Mouse (Mus musculus): ENCODE measurements around the gene Ntrk3.

Ntrk3 gene

DNA sequence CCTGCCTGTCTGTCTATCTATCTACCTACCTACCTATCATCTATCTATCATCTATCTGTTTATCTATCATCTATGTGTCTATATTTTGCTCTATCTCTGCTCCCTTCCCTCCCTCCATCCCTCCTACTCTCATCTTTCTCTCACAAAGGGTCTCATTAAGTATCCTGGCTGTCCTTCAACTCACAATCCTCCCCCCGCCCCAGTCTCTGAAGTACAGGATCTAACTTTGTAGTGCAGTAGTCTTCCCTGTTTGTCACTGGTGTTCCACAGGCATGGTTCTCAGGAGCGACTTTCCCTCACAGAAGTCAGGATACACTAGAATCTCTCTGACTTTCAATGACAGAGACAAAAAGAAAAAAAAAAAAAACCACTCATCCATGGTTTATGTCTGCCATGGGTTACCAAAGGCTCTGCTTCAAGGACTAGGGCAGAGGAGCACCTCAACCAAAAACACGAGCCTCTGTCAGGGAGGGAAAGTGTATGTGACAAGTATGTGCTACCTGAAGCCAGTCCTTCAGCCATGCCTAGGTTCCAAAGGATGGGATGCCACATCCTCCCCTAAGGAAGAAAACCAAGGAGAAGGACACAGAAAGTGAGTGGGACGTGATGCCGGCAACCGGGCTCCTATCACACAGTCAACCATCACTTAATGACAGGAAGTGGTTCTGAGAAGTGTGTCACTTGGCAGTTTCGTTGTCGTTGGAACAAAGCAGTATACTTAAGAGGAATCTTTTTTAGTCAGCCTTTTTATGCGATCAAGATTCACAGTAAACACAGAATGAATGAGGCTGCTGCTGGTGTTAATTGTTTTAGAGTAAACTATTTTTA lies 16.6 kb downstream of the Ntrk3 start:
- no peak for DNase-seq

- no peak for DNase-seq
Observed at GRCm38 (mm10) chr7:78719795-78720460, 17.9 kb downstream of the Ntrk3 start.

DNA sequence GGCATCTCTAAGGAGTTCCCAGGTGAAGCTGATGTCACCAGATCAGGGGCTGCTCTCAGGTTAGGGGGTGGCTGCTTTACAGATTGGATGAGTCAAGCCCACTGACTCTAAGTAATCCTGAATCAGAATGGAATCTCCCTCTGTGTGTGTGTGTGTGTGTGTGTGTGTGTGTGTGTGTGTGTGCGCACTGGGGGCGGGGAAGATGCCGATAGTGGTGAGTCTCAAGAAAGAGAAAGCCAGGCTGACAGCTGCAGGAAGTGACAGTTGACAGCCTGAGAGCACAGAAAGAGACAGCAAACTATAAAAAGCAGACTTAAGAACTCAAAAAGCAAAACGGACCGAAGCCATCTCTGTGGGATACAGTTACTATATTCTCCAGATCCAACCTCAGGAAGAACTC lies 18.7 kb downstream of the Ntrk3 start:
- DNase-seq: no peak

GRCm38 (mm10) chr7:78718191-78718609 lies 19.6 kb downstream of the Ntrk3 start:
- no peak for DNase-seq

GRCm38 (mm10) chr7:78707708-78708107 lies 30.1 kb downstream of the Ntrk3 start:
- DNase-seq: no peak

DNA sequence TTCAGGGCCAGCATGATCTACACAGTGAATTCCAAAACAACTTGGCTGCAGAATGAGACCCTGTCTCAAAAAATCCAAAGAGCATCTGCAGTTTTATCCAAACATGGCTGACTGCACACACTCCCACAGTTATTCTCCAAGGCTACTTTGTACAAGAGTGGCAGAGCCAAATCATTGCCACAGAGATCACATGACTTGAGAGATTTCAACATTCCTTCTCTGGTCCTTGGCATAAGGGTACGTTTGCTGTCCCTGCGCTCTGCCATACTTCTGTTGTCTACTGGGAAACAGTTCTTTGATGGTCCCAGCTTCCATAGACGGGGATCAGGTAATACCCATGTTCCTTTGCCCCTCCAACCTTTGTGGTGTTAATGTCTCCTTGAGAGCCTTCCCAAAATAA lies 30.7 kb downstream of the Ntrk3 start:
- no peak for DNase-seq

DNA sequence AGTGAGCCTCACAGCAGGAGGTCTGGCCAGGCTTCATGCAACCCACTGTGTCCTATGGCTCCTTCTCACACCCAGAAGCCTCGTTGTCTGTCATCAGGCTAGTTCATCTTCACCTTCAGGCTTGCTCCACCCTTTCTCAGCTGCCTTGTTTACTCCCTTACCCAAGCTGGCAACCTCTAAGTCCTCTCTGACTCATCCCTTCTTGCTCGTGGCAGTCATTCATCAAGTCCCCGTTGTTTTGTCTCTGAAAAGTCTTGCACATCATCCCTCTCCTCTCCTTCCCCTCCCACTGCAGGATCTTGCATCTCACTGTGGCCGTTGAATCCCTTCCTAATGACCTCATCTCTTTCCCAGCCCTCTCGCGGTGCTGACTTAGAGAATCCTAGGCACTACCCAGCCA lies 35.1 kb downstream of the Ntrk3 start:
- no peak for DNase-seq

GRCm38 (mm10) chr7:78695200-78695599 lies 42.6 kb downstream of the Ntrk3 start:
- no peak for DNase-seq

DNA sequence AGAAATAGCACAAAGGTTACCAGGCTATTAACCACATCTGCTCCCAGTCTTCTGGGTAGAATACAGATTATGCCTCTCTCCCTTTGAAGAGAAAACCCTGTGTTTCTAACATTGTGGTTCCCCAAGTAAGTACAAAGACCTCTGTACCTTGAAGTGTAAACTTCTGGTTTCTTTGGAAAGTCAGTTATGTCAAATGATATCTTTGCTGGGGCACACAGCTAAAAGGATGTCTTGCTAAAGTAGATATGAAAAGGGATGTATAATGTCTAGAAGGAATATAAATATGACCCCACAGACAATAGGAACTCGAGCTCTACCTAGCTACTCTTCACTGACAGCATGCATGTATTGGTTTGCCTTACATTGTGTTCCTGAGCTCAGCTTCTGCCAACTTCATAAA lies 44.7 kb downstream of the Ntrk3 start:
- DNase-seq: no peak

DNA sequence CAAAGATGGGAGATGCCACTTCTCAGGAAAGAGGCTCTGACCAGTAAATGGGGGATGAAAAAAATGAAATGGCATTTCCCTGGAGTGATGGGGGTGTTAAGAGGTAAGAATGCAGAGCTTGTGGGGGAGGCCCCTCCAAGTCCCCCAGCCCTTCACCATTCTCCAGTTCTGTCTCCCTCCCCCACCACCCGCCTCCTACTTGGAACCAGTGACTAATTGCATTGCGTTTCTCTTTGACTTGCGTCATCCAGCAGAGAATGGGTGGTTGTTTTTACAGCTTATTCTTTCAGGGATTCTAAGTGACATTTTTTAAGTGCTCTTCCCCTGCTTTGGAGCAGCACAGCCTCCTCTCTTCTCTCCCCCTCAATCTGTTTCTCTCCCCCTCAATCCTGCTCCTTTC lies 46.9 kb downstream of the Ntrk3 start:
- DNase-seq: no peak

DNA sequence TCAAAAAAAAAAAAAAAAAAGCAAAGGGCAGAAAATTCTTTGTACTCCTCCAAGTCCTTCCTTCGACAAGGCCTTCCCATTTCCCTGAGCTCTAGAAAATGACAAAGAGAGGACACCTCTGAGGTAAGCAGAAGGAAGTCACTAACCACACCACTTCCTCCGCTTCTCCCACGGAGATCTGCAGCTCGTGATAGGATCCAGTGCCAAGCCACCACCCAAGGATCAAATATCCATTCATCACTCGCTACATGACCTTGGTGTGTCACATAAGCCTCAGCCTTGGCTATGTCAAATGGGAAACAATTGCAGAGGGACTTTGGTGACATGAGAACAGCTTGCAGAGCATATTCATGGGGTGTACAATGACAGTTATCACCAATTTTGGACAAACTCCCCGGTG lies 52.9 kb downstream of the Ntrk3 start:
- peak; percentile 5 for DNase-seq

GRCm38 (mm10) chr7:78680871-78681270 lies 56.9 kb downstream of the Ntrk3 start:
- DNase-seq: no peak

- DNase-seq: no peak
Observed at GRCm38 (mm10) chr7:78669407-78669806, 68.4 kb downstream of the Ntrk3 start.

- no peak for DNase-seq
Observed at GRCm38 (mm10) chr7:78668916-78669315, 68.9 kb downstream of the Ntrk3 start.

DNA sequence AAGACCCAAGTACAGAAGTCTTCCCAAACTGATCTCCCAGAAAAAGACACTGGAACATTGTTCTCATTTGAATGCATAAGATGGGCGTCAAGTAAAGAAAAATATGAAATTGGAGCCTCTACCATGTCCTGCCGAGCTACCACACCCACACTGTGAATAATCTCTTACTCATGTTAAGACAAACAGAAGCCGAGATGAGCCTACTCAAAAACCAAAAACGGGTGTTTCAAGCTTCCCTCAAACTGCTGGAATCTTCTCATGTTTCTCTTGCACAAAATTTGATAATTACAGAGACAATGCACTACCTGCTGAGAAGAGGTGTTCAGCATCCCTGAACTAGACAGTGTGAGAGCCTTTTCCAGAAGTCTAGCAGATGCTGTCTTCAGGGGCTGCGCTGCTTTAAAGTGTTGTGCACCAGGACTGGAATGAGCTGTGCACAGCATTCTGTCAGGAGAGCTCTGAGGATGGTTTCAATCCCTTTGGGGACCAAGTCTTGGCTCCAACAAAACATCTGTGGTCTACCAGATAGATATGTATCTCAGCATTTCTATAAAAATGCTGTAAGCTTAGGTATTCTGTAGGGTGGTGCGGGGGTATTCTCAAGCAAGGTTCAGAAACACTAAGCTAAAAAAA lies 69.7 kb downstream of the Ntrk3 start:
- no peak for DNase-seq

- DNase-seq: no peak
Observed at GRCm38 (mm10) chr7:78660832-78661231, 77.0 kb downstream of the Ntrk3 start.

DNA sequence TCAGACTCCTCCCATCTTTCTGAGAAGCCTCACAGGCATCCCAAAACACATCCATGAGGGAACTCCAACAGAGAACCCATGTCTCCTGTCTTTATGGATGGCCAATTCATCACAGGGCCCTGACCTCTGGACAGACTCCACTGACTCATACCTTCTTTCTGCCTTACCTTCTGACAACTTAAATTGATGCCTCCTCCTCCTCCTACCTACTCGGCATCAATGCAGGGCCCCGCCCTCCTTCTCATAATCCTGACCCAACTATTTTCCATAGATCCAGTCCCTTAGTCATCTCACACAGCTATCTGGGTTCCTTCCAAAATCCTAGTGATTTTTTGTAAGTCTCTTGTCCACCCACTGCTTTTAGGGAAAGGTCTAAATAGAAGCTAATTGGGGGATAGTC lies 78.0 kb downstream of the Ntrk3 start:
- no peak for DNase-seq

GRCm38 (mm10) chr7:78658026-78658425 lies 79.8 kb downstream of the Ntrk3 start:
- no peak for DNase-seq

GRCm38 (mm10) chr7:78656181-78656580 lies 81.6 kb downstream of the Ntrk3 start:
- DNase-seq: no peak

DNA sequence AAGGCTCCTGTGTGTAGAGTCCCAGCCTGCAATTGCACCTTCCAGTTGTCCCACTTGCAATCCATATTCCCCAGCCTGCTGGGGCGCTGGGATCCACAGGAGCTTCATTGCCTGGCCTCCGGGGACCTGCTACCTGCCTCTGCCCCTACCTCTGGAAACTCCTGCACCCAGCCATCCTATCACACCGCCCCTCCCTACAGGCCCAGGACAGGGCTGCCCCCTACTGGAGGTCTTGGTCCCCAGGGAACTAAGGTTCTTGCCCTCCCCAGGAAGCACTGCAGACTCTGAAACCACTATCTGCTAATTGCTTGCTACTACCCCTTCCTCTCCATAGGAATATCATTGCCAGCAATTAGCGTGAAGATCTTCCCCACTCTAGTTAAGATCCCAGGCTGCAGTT lies 84.1 kb downstream of the Ntrk3 start:
- no peak for DNase-seq

DNA sequence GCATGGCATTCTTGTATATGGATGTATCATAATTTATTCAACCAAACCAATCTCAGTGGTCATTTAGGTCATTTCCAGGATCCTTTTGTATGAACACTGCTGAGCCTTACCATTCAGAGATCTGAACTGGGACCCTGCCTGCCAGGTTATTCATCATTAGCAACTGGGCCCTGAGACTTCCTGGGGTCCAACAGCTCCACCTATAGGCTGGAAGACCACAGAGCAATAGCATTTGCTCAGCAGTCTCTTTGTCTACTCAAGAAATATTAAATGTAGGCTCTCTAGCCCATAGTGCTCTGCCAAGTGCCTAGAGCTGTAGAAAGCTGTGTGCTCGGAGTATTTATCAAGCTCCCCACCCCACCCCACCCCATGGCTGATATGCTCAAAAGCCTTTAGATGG lies 85.5 kb downstream of the Ntrk3 start:
- no peak for DNase-seq

DNA sequence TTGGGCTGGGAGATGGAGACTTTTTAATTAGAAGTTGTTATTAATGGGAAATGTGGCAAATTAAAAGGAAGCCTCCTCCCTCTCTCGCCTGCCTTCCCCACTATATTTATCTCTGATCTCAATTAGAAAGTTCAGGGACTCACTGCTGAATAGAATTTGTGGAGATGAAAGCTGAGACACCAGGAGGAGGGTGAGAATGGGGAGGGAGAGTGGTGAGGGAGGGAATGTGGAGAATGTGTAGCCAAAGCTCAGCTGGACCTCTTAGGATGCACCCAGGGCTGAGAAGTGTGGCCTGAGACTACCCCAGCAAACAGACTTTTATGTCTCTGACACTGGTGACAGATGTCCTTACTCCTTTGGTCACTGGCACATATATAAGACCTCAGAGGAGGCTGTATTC lies 86.3 kb downstream of the Ntrk3 start:
- DNase-seq: no peak

DNA sequence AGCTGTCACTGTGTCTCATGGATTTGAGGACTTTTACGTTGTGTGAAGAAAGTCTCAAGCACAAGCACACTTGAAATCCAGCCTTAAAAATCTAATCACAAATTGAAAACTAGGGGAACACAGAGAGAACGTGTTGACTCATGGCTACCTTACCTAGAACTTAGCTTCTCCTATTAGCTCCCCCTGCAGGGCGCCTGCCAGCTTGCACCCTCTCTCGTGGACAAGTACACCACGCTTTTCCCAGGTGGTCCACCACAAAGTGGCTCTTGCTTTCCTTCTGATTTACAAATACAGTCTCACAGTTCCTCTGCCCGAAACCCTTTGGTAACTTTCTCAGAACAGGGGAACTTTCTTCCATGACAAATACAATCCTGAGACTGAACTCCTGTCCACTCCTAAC lies 94.1 kb downstream of the Ntrk3 start:
- DNase-seq: peak; percentile 9

- no peak for DNase-seq
Observed at GRCm38 (mm10) chr7:78623686-78624085, 114.1 kb downstream of the Ntrk3 start.

Data from liver (tissue).